Mouse (Mus musculus) testis, adult 2 months (tissue): Measurements from ENCODE around the gene Trio.

Source experiments
- CTCF ChIP-seq: fragments of 200-500 bp; IDR thresholded peaks from 2 replicates; pipeline ENCODE4 v1.5.1; 2012; ENCODE audit warnings: low read depth, mild to moderate bottlenecking, inconsistent platforms, low read length, moderate library complexity; ENCODE audit not compliant: control insufficient read depth, insufficient read depth, insufficient replicate concordance
- POLR2A ChIP-seq: fragments of 200-500 bp; IDR thresholded peaks from 2 replicates; pipeline ENCODE4 v1.6.1; 2012; ENCODE audit warnings: low read depth, mild to moderate bottlenecking, inconsistent platforms, low read length, moderate library complexity; ENCODE audit not compliant: control insufficient read depth

- TF ChIP-seq CTCF = no peak
- no peak for TF ChIP-seq POLR2A
These were observed 39.1 kb upstream of the Trio start for GRCm38 (mm10) chr15:28064733-28065088.
